Mouse (Mus musculus): ENCODE results near the gene Cox4i2. TPM values are rescaled to one million over a fixed set of nuclear protein-coding genes. Genes with fewer than 3 reads are reported as not detected.

The Cox4i2 gene
- total RNA-seq, 2 experiments from 2014 or later = 0.20 TPM; not detected in 1

DNA sequence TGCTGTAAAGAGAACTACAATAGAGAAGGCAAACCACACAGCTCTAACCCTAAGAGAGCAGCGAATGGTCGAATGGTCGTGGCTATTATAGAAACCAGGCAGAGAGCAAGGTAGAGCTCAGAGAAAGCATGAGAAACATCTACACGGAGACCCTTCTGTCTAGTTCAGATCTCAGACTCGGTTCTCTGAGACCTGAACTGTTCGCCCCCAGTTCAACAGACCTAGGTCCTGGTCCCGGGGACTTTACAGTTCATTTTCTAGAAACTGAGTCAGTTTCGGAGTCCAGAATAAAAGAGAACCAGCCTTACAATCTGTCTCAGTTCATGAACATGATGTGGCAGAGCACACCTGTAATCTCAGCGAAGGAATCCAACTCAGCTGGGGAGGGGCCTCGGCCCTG lies 19.5 kb upstream of the Cox4i2 start:
- no peak for ATAC-seq (ENCODE audit: poor library complexity, severe bottlenecking)

DNA sequence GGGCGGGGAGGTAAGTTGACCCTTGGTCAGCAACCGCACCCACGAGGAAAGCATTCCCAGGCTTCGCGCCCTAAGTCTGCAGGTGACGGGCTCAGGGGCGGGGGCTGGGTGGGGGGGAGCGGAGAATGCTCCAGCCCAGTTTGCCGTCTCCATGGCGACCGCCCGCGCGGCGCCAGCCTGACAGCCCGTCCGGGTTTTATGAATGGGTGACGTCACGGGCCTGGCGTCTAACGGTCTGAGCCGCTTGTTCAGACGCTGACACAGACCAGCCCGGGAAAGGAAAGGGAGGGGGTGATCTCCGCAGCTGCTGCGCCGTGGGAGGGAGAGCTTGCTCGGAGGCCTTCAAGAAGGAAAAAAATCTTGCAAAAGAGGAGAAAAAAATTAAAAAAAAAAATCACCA lies 19.0 kb upstream of the Cox4i2 start:
- ATAC-seq (ENCODE audit: poor library complexity, severe bottlenecking) = peak; percentile 30

DNA sequence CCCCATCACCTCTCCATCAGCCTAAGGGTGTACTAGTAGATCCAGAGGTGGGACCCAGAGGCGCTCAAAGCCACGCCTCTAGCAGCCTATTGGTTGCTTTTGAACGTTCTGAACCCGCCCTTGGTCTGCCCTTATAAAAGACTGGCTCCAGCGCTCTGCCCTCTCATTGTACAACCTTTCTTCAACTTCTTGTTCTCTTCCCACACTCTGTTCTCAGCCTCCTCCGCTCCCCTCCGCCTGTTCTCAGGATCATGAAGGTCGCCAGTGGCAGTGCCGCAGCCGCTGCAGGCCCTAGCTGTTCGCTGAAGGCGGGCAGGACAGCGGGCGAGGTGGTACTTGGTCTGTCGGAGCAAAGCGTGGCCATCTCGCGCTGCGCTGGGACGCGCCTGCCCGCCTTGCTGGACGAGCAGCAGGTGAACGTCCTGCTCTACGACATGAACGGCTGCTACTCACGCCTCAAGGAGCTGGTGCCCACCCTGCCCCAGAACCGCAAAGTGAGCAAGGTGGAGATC lies 17.8 kb upstream of the Cox4i2 start, which contains the start of gene Id1:
Gene Id1, plus strand, starts transcription at position 162 of the 512 bp plus-strand sequence.
- peak; percentile 75 for ATAC-seq (ENCODE audit: poor library complexity, severe bottlenecking)

DNA sequence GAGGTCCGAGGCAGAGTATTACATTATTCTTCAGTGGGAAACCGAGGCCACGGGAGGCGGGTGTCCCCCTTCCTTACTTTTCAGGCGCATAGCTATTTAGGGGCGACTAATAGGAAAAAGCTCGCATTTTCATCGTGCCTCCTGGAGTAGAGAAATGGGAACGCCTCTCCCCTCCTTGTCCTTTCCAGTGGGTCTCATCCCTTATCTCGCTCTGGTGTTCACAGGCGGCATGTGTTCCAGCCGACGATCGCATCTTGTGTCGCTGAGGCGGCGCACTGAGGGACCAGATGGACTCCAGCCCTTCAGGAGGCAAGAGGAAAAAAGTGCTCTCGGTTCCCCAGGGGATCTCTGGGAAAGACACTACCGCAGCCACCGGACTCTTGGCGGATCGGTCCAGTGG lies 17.2 kb upstream of the Cox4i2 start:
- ATAC-seq (ENCODE audit: poor library complexity, severe bottlenecking) = no peak

DNA sequence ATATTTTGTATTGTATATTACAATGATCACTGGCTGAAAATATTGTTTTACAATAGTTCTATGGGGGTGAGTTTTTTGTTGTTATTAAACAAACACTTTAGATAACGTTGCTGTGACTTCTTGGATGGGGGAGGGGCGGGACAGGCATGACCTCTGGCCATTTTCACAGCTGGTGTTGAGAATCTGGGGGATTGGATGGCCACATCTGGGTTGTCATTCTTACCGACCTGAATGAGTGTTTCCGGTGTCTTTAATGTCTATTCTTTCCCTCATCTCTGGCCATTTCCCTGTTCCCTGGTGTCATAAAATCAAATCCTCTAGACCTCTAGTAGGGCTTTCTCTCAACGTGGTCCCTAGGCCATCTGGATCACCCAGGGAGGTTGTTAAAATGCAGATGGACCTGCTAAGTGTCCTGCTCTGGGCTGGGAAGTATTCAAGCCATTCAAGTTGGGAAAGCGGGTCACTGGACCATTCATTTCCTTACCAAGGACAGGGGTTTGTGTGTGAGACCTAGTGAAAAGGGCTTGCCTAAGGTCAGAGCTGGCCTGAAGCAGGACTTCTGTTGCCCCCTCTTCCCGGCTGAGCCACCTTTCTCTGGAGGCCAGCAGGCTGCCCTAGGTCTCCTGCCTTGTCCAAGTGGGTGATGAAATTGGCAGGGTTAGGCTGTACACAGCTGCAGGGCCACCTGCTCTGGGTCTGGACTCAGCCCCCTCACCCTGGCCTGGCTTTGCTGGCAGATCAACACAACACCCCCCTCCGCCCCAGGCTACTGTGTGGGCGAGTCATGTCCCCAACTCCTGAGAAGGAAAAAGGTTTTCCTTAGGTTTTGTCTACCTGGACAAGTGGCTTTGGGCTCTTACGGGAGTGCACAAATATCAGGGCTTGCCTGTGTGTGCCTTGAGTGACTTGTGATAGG lies 16.4 kb upstream of the Cox4i2 start:
- ATAC-seq (ENCODE audit: poor library complexity, severe bottlenecking) = no peak

DNA sequence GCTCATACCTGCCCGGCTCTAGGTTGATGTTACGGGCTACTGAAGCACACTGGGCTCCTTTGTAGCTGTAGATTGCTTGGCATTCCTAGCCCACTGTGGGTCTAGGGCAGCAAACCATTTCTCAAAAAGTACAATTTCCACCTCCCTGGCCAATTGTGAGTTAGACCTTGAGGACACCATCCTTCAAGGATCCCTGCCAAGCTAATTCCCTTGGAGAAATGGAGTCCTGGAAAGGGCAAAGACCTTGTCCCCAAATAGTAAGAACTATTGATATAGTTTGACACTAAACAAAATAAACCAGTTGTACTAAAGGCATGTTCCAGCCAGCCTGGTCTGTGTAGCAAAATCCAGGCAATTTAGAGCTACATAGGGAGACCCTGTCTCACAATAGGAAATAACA lies 15.6 kb upstream of the Cox4i2 start:
- no peak for ATAC-seq (ENCODE audit: poor library complexity, severe bottlenecking)

DNA sequence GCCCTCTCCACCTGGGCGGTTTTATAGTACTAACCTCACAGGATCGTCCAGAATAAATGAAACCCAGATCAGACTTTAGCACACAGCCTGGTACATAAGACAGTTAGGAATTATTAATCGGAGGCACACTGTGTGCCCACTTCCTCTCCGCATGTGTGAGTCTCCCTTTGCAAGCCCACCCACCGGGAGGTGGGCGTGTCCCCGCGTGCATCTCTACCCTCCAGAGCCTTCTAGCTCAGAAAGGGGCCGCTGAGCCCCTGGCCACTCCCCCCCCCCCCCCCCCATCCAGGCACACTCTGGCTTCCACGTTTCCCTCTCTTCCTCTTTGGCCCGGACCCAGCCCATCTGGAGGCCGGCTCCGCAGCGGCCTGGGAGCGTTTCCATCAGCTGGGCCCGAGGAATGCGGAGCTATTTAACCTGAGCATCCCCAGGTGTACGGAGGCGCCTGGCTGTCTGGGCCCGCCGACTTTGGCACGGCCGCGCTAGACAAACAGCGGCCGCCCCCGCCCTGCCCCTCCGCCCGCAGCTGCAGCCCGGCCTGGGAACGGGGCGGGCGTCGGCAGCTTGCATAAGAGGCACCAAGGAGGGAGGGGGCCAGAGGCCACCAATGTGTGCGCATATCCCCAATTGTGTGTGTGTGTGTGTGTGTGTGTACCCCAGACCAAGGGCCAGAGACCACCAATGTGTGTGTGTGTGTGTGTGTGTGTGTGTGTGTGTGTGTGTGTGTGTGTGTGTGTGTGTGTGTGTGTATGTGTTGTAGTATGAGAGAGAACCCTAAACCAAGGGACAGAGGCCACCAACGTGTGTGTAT lies 14.7 kb upstream of the Cox4i2 start:
- peak; percentile 19; the same call in 1 of the 2 replicates for ATAC-seq (ENCODE audit: poor library complexity, severe bottlenecking)

DNA sequence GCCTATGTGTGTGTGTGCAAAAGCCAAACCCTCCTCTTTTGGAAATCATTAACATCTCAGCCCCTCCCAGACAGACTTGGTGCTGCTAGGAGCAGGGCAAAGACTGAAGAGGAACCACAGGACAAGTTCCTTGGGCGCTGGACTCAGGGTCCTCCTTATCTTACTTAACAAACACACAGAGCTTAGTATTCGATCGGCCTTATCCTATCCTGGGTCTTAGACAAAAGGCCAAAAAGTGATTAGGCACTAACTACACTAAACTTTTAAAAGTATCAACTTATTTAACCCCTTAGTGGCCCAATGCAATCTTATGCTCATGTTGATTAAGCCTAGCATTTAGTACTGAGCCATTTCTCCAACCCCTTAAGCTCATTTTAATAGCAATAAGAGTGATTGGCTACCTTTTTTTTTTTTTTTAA lies 14.1 kb upstream of the Cox4i2 start:
- ATAC-seq (ENCODE audit: poor library complexity, severe bottlenecking) = 0 out of 2 replicates have a peak, but pooled peaks have one; percentile 4

DNA sequence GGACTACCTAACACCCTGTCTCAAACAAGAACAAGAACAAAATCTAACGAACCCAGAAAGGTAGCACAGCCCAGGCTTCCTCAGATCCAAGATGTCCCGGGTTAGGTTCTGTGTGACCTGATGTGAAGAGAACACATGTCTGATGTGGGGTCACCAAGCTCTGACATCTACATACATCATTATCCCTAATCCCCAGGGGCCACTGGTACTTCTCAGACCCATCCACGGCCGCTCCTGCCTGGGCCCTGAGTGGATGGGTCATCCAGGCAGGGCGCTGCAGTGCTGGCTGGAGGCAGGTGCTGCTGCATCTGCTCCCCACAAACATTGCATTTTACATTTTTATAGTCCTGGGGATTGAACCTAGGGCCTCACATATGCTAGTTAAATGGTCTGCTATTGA lies 13.5 kb upstream of the Cox4i2 start:
- no peak for ATAC-seq (ENCODE audit: poor library complexity, severe bottlenecking)

DNA sequence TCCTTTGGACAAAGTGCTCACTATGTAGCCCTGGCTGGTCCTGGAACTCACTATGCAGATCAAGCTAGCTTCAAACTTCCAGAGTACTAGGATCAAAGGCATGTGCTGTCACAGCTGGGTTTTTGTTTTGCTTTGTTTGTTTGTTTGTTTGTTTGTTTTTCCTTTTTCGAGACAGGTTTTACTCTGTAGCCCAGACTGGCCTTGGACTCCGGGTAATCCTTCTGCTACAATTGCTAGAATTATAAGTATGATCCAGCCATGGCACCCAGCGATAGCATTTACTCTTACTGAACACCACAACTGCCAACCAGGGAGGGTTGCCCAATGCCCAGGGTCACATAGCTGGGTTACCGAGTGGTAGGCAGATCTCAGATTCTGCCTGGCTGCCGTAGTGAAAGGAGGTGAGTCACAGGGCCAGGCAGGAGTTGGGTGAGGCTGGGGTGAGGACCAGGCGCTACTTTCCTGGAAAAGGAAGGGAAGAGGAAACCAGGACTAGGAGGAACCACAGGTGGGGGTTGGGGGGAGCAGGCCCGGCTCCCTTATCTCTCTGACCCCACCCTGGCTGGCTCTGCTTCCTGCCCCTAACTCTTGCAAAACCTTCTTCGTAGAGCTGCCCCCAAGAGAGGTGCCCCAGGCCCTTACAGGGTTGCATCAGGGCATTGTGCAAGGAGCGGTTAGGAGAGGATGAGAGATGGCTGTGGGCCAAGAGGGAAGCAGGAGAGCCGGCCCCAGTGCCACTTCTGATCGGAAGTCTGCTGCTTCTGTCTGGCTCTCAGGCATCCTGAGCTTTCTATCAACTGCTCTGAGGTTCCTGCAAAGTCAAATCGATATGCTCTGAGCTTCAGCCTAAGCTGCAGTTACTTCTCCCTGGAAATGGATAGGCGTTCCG lies 12.6 kb upstream of the Cox4i2 start:
- ATAC-seq (ENCODE audit: poor library complexity, severe bottlenecking) = peak; percentile 65

DNA sequence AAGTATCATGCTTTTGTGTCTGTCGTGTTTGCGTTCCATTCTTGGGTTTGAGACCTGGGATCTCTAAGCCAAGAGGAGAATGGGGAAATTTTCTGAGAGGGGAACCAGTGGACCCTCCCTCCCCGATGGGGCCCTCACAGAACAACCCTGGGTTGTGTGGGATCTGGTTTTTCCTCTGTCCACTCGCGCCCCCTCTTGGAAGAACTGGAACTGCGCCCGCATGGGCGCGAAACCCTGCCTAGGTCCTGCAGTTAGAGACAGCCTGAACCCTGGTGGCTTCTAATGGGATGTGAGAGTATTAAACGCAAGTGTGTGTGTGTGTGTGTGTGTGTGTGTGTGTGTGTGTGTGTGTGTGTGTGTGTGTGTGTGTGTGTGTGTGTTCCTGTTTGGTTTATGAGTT lies 11.5 kb upstream of the Cox4i2 start:
- peak; percentile 46 for ATAC-seq (ENCODE audit: poor library complexity, severe bottlenecking)

DNA sequence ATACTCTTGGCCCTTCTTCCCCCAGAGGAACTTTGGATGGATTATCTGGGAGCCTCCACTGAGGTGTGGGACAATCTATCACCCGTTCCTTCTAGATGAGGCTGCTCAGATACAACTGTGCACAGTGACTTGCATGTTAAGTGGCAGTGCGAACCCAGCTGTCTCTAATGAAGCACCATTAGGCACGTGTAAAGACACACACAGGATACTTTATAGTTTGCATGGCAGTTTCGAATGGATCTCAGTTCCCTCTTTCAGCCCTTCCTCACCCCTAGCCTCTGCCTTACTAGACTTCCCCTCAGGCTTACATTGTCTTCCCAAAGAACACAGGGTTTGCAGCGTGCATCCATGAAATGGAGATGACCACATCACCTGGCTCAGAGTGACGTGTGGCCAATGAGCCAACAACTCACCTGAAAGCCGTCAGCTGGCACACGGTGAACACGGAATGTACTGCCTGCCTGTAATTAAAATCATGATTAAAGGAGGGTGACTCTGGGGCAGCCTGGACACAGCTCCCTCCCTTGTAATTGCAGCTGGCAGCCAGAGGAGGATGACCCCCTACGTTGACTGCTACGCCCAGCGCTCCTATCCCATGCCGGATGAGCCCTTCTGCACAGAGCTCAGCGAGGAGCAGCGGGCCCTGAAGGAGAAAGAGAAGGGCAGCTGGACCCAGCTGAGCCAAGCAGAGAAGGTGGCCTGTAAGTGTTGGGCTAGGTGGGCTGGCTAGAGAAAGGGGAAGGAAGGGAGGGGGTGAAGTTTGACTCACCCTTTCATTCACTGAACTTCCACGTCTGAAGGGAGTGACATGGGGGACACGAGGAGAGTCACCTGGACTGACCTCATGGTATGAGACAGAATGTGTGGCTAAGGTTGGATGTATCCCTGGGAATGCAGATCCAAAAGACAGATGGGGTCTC lies 2.8 kb downstream of the Cox4i2 start:
- ATAC-seq (ENCODE audit: poor library complexity, severe bottlenecking) = peak; percentile 79

DNA sequence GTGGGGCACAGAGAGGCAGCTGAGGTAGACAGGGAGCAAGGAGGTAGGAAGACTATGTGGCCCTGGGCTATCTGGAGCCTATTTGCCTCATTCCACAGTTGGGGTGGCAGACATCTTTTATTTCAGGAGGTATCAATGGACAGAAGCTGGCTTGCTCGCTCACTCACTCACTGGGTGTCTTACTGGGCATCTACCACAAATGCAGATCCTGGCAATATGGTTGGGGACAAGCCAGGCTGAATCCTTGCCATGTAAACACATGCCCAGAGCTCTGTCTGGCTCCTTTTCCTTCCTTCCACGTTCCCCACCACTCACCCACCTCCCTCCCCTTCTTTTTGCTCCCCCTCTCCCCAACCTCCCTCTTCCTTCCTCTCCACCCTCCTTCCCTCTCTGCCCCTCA lies 3.5 kb downstream of the Cox4i2 start:
- no peak for ATAC-seq (ENCODE audit: poor library complexity, severe bottlenecking)

DNA sequence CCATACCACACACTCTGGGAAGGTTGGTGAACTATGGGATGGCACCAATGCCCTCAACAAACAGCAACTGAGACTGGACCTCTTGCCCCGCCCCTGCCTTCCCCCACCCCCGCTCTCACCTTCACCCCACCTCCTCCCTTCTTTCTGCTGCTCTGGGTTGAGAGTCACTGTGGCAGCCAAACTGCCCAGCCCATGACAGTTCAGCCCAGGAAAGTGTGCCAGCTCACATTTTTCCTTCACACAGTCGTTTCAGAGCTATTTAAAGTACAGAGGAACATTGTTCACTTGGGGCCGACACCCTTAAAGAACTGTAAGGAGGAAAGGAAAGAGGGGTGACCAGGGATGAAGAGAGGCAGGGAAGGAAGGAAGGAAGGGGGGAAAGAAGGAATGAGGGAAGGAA lies 4.4 kb downstream of the Cox4i2 start:
- no peak for ATAC-seq (ENCODE audit: poor library complexity, severe bottlenecking)

DNA sequence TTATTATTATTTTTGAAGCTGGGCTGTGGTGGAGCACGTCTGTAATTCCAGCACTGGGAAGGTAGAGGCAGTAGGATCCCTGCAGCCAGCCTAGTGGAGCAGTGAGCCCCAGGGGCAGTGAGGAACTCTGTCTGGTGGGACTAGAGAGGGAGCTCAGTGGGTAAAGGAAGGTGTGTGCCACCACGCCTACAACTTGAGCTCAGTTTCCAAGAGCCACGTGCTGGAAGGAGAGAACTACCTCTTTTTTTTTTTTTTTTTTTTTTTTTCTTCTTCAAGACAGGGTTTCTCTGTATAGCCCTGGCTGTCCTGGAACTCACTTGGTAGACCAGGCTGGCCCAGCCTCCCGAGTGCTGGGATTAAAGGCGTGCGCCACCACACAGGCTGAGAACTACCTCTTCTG lies 9.3 kb downstream of the Cox4i2 start:
- no peak for ATAC-seq (ENCODE audit: poor library complexity, severe bottlenecking)

DNA sequence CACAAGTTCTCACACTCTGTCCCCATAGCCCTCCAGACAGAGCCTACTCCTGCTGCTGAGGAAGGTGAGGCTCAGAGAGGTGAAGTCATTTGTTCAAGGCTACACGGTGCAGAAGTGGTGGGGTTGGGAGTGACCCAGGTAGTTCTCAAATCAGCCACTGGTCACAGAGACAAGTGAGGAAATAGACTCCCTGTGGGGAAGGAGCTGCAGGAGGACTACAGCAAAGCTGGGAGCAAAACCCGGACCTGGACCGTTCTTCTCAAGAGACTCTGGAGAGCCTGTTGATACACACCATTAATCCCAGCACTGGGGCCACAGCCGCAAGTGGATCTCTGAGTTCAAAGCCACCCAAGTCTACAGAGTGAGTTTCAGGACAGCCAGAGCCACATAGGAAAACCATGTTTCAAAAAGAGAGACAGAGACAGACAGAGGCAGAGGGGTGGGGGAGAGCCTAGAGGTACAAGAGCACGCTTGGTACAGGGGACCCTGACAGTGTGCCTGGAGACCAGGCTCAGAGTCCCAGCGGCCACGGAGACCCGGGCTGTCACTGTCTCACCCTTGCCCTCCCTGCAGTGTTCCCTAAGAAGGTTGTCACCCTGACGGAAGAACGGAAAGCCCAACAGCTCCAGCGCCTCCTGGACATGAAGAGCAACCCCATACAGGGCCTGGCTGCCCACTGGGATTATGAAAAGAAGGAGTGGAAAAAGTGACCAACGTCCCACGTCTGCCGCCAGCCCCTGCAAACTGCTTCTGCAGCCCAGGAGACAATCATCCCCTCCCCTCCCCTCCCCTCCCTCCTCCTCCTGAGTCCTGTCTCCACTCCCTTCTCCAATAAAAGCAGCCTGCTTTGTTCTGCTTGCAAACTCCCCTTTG lies 10.4 kb downstream of the Cox4i2 start:
- ATAC-seq (ENCODE audit: poor library complexity, severe bottlenecking) = no peak

DNA sequence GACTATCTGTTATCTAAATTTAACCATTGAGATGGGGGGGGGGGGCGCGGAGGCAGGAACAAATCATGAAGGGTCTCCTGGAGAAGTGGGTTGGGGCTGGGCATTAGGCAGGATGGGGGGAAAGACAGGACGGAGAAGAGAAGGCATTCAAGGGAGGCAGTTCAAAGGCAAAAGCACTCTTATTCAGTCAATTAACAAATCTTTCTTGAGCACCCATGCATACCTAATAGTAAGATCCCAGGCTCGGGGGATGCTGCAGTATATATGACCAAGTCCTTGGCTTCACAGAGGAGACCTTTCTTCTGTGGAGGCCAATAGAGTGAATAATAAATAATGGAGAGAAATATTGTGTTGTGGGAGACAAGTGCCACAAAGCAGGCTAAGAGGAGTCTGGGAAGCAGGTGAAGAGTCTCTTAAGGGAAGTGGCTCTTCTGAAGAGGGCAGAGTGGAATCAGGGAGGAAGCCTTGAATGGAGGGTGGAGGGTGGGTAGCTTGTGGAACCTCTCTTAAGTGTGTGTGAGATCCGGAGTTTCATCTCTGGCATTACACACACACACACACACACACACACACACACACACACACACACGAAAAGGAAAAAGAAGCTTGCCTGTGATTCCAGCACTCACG lies 11.2 kb downstream of the Cox4i2 start:
- ATAC-seq (ENCODE audit: poor library complexity, severe bottlenecking) = no peak
